Mouse (Mus musculus) MEL (cell line): ENCODE results near the gene Hoxd11.

Source experiments
- BHLHE40 ChIP-seq: IDR thresholded peaks from 2 replicates; pipeline ENCODE4 v1.6.1; 2012; ENCODE audit warnings: low read depth, mild to moderate bottlenecking, inconsistent platforms, low read length, improper control_type of control experiment, borderline replicate concordance
- CHD1 ChIP-seq: IDR thresholded peaks from 2 replicates; pipeline ENCODE4 v1.6.1; 2012; ENCODE audit warnings: low read depth, mild to moderate bottlenecking, inconsistent platforms, low read length, improper control_type of control experiment
- CTCF ChIP-seq, 3 experiments: IDR thresholded peaks in 2 of 3; conservative IDR thresholded peaks in 1 of 3; 2 replicates each; pipeline ENCODE4 v1.5.1; 2011 to 2012; ENCODE audit warnings: low read length in 3 of 3, low read depth in 2 of 3, mild to moderate bottlenecking in 2 of 3, improper control_type of control experiment in 1 of 3, inconsistent platforms in 1 of 3, mixed read lengths in 1 of 3, moderate library complexity in 1 of 3; ENCODE audit not compliant: control insufficient read depth in 1 of 3, insufficient read depth in 1 of 3, poor library complexity in 1 of 3, severe bottlenecking in 1 of 3
- E2F4 ChIP-seq: IDR thresholded peaks from 2 replicates; pipeline ENCODE4 v1.6.1; 2011; ENCODE audit warnings: low read depth, low read length, improper control_type of control experiment, borderline replicate concordance
- EP300 ChIP-seq, 2 experiments: IDR thresholded peaks; 2 replicates each; pipeline ENCODE4 v1.6.1; 2011; ENCODE audit warnings: improper control_type of control experiment in 2 of 2, low read length in 2 of 2, low read depth in 1 of 2, mild to moderate bottlenecking in 1 of 2
- JUND ChIP-seq: IDR thresholded peaks from 2 replicates; pipeline ENCODE4 v1.6.1; 2011; ENCODE audit warnings: low read depth, mild to moderate bottlenecking, improper control_type of control experiment, low read length
- MAFK ChIP-seq: IDR thresholded peaks from 2 replicates; pipeline ENCODE4 v1.6.1; 2011; ENCODE audit warnings: low read depth, mild to moderate bottlenecking, low read length, improper control_type of control experiment, borderline replicate concordance
- MXI1 ChIP-seq: IDR thresholded peaks from 2 replicates; pipeline ENCODE4 v1.6.1; 2011; ENCODE audit warnings: mild to moderate bottlenecking, low read depth, low read length, improper control_type of control experiment
- POLR2A ChIP-seq, 2 experiments: IDR thresholded peaks; 2 replicates each; pipeline ENCODE4 v1.6.1; 2011 to 2012; ENCODE audit warnings: low read length in 2 of 2, mild to moderate bottlenecking in 2 of 2, control low read depth in 1 of 2, improper control_type of control experiment in 1 of 2, low read depth in 1 of 2, moderate library complexity in 1 of 2; ENCODE audit not compliant: control insufficient read depth in 1 of 2, insufficient read depth in 1 of 2, poor library complexity in 1 of 2
- POLR2AphosphoS5 ChIP-seq: IDR thresholded peaks from 2 replicates; pipeline ENCODE4 v1.6.1; 2012; ENCODE audit warnings: low read depth, borderline replicate concordance, mild to moderate bottlenecking, inconsistent platforms, low read length, moderate library complexity, mixed read lengths
- USF1 ChIP-seq: IDR thresholded peaks from 2 replicates; pipeline ENCODE4 v1.6.1; 2014; ENCODE audit warnings: low read depth, mild to moderate bottlenecking, inconsistent platforms, low read length, improper control_type of control experiment, moderate library complexity
- ZMIZ1 ChIP-seq: IDR thresholded peaks from 2 replicates; pipeline ENCODE4 v1.6.1; 2012; ENCODE audit warnings: low read depth, mild to moderate bottlenecking, inconsistent platforms, low read length, improper control_type of control experiment, moderate library complexity

DNA sequence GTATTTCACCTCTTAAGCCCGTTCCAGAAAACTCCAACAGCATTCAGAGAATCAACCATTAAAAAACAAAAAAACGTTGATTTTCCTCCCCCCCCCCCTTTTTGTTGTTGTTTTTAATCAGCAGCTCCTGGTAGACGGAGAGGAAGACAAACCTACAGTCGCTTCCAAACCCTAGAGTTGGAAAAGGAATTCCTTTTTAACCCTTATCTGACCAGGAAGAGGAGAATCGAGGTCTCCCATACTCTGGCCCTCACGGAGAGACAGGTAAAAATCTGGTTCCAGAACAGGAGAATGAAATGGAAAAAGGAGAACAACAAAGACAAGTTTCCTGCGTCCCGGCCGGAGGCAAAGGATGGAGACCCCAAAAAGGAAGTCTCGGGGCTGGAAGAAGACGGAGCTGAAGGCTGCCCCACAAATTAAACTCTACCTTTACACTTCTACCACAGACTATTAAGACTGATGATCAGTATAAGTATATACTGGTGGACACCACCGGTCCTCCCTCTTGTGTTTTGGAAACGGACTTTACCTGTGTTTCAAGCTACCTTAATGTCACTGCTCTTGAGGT lies 27.1 kb downstream of the Hoxd11 start:
- TF ChIP-seq USF1, result no peak
- no peak for TF ChIP-seq CTCF (IDR thresholded peaks at IDR 0.05 in 2 of 3, conservative IDR thresholded peaks at IDR 0.05 in 1 of 3; ENCODE audit: control insufficient read depth in 1 of 3, insufficient read depth in 1 of 3, low read depth in 2 of 3, low read length in 3 of 3, poor library complexity in 1 of 3, severe bottlenecking in 1 of 3)
- no peak for TF ChIP-seq POLR2AphosphoS5
- no peak for TF ChIP-seq JUND
- no peak for TF ChIP-seq EP300 (IDR thresholded peaks at IDR 0.05; ENCODE audit: low read depth in 1 of 2, low read length in 2 of 2)
- no peak for TF ChIP-seq CHD1
- no peak for TF ChIP-seq MXI1
- no peak for TF ChIP-seq ZMIZ1
- TF ChIP-seq BHLHE40, result no peak
- no peak for TF ChIP-seq MAFK
- no peak for TF ChIP-seq POLR2A (IDR thresholded peaks at IDR 0.05; ENCODE audit: control insufficient read depth in 1 of 2, insufficient read depth in 1 of 2, low read depth in 1 of 2, low read length in 2 of 2, poor library complexity in 1 of 2)
- TF ChIP-seq E2F4, result no peak
